Mouse (Mus musculus): ENCODE data around the gene Gm281. TPM values are rescaled to one million over a fixed set of nuclear protein-coding genes. Genes with fewer than 3 reads are reported as not detected.
"Not testable (repeated sequence)": the region's sequence is repeated elsewhere in the genome, so short reads cannot be mapped to it uniquely, and the experiment has no call there.

Gm281 gene
- not detected for total RNA-seq (2021)
- long read RNA-seq, experiment 1: 0 reads
- long read RNA-seq, experiment 2: 0 reads

DNA sequence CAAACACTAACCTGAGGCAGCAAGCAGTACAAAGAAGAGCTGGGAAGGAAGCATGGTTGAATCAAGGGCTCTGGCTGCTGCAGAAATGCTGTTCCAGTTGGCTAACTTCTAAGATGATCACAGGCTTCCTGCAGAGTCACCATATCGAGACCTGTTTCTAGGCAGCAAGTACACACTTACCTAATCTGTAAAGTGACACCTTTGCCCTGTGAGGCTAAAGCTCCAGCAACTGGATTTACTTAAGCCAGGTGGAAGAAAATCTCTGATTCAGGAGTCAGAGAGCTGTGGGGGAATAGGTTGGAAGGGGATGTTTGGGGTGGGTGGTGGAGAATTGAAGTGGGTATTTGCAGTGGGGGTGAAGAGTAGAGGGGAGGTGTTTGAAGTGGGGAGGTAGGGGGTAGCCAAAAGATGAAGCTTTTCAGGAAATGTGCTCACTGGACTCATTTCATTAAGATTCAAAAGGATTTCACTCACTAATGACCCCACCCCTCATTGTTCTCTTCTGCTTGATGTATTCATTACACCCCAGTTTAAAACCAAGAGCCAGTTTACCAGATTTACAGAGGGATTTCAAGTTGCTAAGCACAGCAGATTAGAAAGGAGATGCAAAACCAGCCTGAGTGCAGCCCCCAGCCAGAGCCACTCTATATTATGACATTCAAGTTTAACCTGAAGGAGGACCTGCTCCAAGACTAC, at the start of gene Gm281:
Gene Gm281 (minus strand): TSS at position 92 of the 696 bp plus-strand sequence.
- DNase-seq (ENCODE audit: low spot score in 2 of 2): no peak

DNA sequence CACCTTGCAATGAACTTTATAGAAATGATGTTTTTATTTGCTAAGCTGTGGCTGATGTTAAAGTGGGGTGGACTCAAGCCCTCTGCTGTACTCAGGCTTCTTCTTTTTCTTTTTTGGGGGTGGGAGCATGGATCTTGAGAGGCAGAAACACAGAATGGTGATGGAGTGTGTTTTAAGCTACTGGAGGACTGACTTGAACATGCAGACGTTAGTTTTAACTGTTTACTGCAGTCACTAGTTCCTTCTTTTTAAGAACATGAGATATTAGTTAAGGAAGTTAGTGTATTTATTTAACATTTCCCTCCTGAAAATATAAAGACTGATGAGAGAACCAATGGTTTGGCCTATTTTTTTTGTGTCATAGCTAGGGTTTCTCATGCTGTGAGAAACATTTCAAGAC, 49.2 kb upstream of the Gm281 start:
- DNase-seq (ENCODE audit: low spot score in 2 of 2): no peak

- DNase-seq (ENCODE audit: low spot score in 2 of 2): no peak
Observed at GRCm38 (mm10) chr14:13962476-13962875, 48.2 kb upstream of the Gm281 start.

- peak; percentile 24 to 35 for DNase-seq (ENCODE audit: low spot score in 2 of 2)
Observed at GRCm38 (mm10) chr14:13961401-13962112, 47.3 kb upstream of the Gm281 start, which contains the start of the genes Atxn7 and Thoc7. Gene Atxn7 (plus strand): TSS chr14:13961440. Gene Thoc7 (minus strand): TSS chr14:13961852.

GRCm38 (mm10) chr14:13960482-13961325, 46.4 kb upstream of the Gm281 start:
- DNase-seq (ENCODE audit: low spot score in 2 of 2): peak; percentile 58 to 70

DNA sequence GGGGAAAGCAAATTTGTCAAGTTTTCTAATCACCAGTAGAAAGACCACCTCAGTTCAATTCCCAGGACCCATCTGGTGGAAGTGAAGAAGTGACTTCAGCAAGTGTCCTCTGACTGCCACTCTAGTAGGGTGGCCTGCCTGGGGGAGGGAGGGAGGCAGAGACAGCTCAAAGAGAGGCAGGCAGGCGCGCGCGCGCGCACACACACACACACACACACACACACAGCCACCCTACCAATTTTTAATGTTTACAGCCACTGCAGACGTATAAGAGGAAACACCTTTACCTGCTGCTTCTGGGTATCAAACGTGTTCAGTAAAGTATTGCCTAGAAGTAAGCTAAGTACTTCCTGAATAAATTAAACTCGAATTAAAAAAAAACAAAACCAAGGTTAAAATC, 45.8 kb upstream of the Gm281 start:
- peak in 1 of 2 experiments; percentile 12 for DNase-seq (ENCODE audit: low spot score in 2 of 2)

DNA sequence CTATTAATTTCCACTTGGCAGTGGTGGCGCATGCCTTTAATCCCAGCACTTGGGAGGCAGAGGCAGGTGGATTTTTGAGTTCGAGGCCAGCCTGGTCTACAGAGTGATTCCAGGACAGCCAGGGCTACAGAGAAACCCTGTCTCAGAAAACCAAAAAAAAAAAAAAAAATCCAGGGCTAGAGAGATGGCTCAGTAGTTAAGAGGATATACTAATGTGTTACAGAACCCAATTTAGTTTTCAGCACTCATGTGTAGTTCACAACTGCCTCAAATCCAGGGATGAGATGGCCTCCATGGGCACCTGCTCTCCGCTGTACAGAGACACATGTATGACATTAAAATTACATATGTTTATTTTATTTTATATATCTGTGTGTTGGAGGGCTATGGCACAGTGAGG, 37.9 kb upstream of the Gm281 start:
- not testable (repeated sequence) for DNase-seq (ENCODE audit: low spot score in 2 of 2)

- no peak for DNase-seq (ENCODE audit: low spot score in 2 of 2)
Observed at GRCm38 (mm10) chr14:13950401-13950800, 36.1 kb upstream of the Gm281 start.

DNA sequence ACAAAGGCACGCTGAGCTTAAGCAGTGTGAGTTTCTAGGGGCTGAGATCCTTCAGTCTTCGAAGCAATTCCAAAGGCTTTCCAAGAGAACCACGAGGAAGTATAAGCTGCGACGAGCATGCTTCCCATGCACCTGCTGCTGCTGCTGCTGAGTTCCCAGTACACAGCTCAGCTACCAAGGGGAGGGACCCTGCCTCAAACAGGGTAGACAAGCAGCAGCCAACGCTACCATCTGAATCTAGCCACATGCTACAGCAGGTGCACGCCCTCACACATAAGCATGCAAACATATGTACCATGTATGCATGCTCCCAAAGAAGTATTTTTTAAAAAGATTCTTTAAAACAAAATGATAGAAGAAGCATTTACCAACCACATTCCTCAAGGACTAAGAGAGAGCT, 34.1 kb upstream of the Gm281 start:
- no peak for DNase-seq (ENCODE audit: low spot score in 2 of 2)

DNA sequence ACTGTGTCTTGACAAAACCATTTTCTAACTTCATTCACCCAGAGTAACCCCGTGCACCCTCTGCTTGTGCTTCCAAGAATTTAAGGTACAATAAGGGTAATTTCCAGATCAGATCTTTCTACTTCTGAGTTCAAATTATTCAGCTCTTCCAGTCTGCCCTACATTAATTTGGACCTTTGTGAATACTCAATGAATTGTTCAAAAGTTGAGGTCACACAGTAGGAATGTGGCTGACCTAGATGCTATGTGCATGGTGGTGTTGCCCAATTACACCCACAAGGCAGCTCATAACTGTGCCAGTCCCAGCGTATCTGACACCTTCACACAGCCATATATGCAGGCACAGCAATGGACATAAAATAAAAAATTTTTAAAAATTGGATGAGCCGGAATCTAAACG, 30.4 kb upstream of the Gm281 start:
- DNase-seq (ENCODE audit: low spot score in 2 of 2): no peak

- DNase-seq (ENCODE audit: low spot score in 2 of 2): no peak
Observed at GRCm38 (mm10) chr14:13934052-13934371, 19.7 kb upstream of the Gm281 start.

DNA sequence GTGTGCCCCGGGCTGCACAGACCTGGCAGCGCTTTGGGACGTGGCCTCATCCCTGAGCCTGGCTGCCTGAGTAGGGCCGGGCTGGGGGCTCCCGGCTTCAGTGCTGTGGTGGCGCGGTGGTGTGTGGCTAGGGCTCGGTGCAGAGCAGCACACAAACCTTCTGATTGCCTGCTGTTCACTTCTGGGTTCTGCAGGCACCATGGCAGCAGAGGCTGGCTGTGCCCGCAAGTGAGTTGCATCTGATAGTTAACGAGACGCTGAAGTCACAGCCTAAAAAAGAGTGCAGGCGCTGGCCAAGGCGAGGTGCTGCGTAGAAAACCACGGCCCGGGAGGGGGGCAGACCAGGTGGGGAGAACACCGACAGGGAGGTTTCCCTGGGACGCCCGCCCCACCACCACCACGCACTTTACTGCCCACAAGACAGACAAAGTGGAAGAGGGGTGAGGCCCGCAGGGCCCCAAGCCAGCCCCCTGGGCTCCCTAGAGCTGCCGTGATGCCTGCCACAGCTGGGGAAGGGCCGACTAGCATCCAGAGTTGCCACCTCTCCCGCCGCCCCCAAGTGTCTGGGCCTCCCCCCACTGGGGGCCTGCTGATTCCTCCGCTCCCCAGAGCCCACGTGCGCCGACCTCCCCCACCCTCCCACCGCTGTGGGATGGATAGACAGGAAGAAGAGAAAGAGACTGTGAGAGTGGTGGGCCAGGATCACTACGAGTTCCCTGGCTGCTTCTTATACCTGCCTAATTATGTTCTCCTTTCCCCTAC, 19.2 kb upstream of the Gm281 start:
- DNase-seq (ENCODE audit: low spot score in 2 of 2): no peak

DNA sequence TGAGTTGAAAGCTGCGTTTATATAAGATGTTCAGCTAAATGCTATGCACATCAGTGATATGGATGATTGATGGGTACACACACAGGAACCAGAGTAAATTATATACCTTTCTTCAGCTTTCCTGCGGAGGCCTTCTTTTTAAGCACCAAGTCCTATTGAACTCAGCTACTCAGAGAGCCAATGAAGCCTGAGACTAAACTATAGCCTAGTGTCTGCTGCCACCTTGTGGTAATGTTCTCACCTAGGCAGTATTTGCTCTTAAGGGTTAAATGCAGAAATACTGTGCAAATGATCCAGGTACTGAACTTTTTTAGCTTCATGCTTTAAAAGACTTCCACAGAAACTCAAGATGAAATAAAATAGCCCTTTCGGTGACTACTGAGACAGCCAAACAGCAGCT, 3.4 kb upstream of the Gm281 start:
- peak; percentile 24 to 41 for DNase-seq (ENCODE audit: low spot score in 2 of 2)

GRCm38 (mm10) chr14:13917208-13917607, 2.9 kb upstream of the Gm281 start:
- DNase-seq (ENCODE audit: low spot score in 2 of 2): no peak

DNA sequence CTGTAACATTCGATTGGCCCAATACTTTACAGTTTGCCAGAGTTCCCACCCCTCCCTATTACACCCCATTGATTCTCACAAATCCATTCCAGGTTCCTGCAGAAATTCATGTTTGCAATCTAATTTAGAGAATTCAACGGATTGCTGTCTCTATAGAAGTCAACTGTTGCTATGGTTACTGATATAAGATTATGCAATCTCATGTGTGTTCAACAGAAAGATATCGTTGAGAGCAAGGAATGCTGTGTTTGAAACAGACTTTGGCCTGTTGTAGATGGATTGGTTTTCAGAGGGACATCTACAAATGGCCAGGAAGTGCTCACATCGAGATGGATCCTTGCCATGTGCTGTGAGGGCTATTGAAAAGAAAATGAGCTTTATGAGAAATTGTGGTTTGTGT, 929 bp upstream of the Gm281 start:
- no peak for DNase-seq (ENCODE audit: low spot score in 2 of 2)

DNA sequence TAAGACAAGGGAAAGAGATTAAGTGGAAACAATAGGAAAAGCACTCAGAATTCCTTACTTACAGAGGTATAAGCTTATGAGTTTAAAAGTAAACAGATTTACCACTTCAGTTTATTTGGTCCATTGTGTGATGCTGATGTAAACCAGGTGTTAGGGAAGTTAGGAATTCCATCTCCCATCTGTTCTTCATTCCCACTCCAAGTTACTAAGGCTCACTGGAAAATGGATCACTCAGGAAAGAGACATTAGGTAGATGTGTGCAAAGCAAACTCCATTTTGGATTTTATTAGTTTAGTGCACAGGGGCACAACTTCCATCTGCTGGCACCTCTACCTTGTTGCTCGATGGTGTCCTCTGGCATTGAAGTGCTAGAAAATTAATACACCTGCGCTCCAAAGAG, 4.1 kb downstream of the Gm281 start:
- DNase-seq (ENCODE audit: low spot score in 2 of 2): no peak

GRCm38 (mm10) chr14:13907145-13907544, 7.1 kb downstream of the Gm281 start:
- no peak for DNase-seq (ENCODE audit: low spot score in 2 of 2)

- DNase-seq (ENCODE audit: low spot score in 2 of 2): no peak
Observed at GRCm38 (mm10) chr14:13906461-13906860, 7.8 kb downstream of the Gm281 start.

GRCm38 (mm10) chr14:13901611-13902067, 12.6 kb downstream of the Gm281 start:
- peak; percentile 18 to 26 for DNase-seq (ENCODE audit: low spot score in 2 of 2)

GRCm38 (mm10) chr14:13895198-13895597, 19.1 kb downstream of the Gm281 start:
- DNase-seq (ENCODE audit: low spot score in 2 of 2): no peak

DNA sequence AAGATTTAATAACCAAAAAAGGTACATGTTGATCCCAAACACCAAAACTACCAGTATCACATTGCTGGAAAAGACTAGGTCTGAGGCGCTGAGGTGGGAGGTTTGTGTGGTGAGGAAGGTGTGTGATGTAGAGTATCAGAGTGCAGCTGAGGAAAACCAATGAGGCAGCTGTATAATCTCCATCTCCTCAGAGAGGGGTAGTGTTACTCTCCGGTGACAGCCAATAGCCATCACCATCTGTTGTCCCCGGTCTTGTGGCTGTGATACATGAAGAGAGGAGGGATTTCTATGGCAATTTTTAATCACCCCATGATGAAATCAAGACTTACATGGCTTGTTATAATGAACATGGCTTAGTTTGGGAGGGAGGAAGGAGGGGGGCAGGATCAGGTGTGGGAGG, 20.5 kb downstream of the Gm281 start:
- no peak for DNase-seq (ENCODE audit: low spot score in 2 of 2)

Measured in gastrocnemius, postnatal 4 days (tissue).